ENCODE assay signal across 25 mouse cellular contexts in the genomic region with DNA sequence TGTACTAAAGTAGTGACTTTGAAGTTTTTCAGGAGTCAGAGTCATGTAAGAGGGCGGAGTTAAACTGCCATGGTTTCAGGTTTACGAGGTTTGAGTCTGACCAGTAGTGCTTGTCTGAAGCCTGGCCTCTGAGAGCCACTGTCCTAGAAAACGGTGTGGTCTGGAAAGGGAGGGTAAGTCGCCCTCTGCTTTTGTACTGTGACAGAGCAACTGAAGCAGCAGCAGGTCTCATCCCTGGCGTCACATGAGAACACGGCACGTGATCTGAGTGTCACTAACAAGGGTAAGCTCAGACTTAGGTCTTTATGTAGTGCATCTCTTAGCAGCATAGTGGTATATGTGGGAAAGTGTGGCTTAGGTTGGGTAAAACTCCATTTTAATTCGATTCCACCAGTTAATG. TPM values are rescaled to one million over a fixed set of nuclear protein-coding genes. Genes with fewer than 3 reads are reported as not detected.
DNase-seq lines count a peak whose midpoint lies in the region; ATAC-seq and TF ChIP-seq lines count a peak whose summit lies in the region.
"Had no signal": no experiment of that assay in that cellular context is flagged by ENCODE, and none has a peak within 500 bp of the region (broad histone marks: within the 10 kb centered on the region; RNA-seq: fewer than 3 reads in every experiment).

No protein-coding gene starts in this region.

- no peak overlapping the region for H3K4me3 ChIP-seq in kidney, postnatal 0 days (replicated peaks; ENCODE audit: low read depth, low read length)
- H3K4me3 ChIP-seq: forebrain, embryonic 13.5 days; heart, embryonic 10.5 days; hindbrain, embryonic 15.5 days; limb, embryonic 13.5 days had no signal

- H3K36me3 ChIP-seq in kidney, postnatal 0 days (ENCODE audit: insufficient read depth, low read length) = no peaks in the 10 kb centered on the region
- H3K36me3 ChIP-seq: heart, embryonic 10.5 days; hindbrain, embryonic 15.5 days; limb, embryonic 13.5 days had no signal

- no peak for TF ChIP-seq CTCF in kidney, postnatal 0 days (IDR thresholded peaks at IDR 0.05; ENCODE audit: low read depth)

- H3K9me3 ChIP-seq in kidney, postnatal 0 days (replicated peaks; ENCODE audit: low read length) = no peaks in the 10 kb centered on the region
- H3K9me3 ChIP-seq: forebrain, embryonic 13.5 days; heart, embryonic 10.5 days; hindbrain, embryonic 15.5 days; limb, embryonic 13.5 days had no signal

- no peaks in the 10 kb centered on the region for H3K4me1 ChIP-seq in kidney, postnatal 0 days (replicated peaks; ENCODE audit: insufficient read depth, low read length)
- H3K4me1 ChIP-seq: forebrain, embryonic 13.5 days; hindbrain, embryonic 15.5 days had no signal

- 0 out of 2 replicates have a peak, but pooled peaks have one; percentile 36 for ATAC-seq in kidney, postnatal 0 days (replicated peaks; ENCODE audit: low FRiP score, low read depth)
- ATAC-seq: forebrain, embryonic 13.5 days; intestine, embryonic 16.5 days had no signal

- H3K27me3 ChIP-seq in kidney, postnatal 0 days (ENCODE audit: insufficient read depth, low read length) = no peaks in the 10 kb centered on the region
- H3K27me3 ChIP-seq: forebrain, embryonic 13.5 days; hindbrain, embryonic 15.5 days; limb, embryonic 13.5 days had no signal

- no peak overlapping the region for H3K27ac ChIP-seq in kidney, postnatal 0 days
- H3K27ac ChIP-seq: forebrain, embryonic 13.5 days; hindbrain, embryonic 15.5 days; limb, embryonic 13.5 days; liver, embryonic 14.5 days; stomach, postnatal 0 days had no signal

- H3K4me2 ChIP-seq in kidney, postnatal 0 days (ENCODE audit: low read length) = no peak overlapping the region
- H3K4me2 ChIP-seq: forebrain, embryonic 13.5 days; hindbrain, embryonic 15.5 days; limb, embryonic 13.5 days had no signal

- DNase-seq in adrenal gland, postnatal 14 days = peak; percentile 26
- DNase-seq in adrenal gland, postnatal 4 days (ENCODE audit: low spot score in 2 of 2) = no peak
- DNase-seq in kidney, postnatal 0 days (ENCODE audit: low spot score) = peak; percentile 59
- no peak for DNase-seq in kidney, adult 18-20 months
- peak; percentile 49 for DNase-seq in 416B (ENCODE audit: low read depth)
- peak; percentile 19 for DNase-seq in embryo, embryonic 11 days
- DNase-seq in frontal cortex, postnatal 10 days (ENCODE audit: low spot score in 2 of 2) = no peak
- DNase-seq in layer of hippocampus, adult 9-10 months (ENCODE audit: low spot score) = no peak
- DNase-seq: gastrocnemius, postnatal 36 days; heart, postnatal 36 days; kidney, postnatal 14 days; lung, postnatal 14 days; right cerebral cortex, postnatal 25 days; thymus, postnatal 25 days had no signal

- H3K9ac ChIP-seq in kidney, postnatal 0 days (ENCODE audit: low read depth, low read length) = no peak overlapping the region
- H3K9ac ChIP-seq: forebrain, embryonic 13.5 days; hindbrain, embryonic 15.5 days; limb, embryonic 13.5 days; liver, embryonic 14.5 days had no signal

- 24% methylated on average over 8 of the region's 8 CpGs for WGBS in kidney, postnatal 0 days

RNA-seq across cellular contexts. Expression of a gene that starts 24.2 kb away (rescaled TPM):
- total RNA-seq in adrenal gland, postnatal 14 days (2021) = not detected in 2 replicates
- not detected for total RNA-seq in adrenal gland, postnatal 4 days (2021)
- polyA plus RNA-seq in kidney, postnatal 0 days (2015; fragmentation: Nextera tagmentation; extraction: Ambion mirVana) = not detected in 2 replicates
- total RNA-seq: adrenal gland, postnatal 36 days; gastrocnemius, postnatal 36 days; heart, postnatal 36 days; layer of hippocampus, postnatal 25 days; midbrain, postnatal 0 days had no signal
- polyA plus RNA-seq: forebrain, embryonic 13.5 days; heart, embryonic 10.5 days; hindbrain, embryonic 15.5 days; intestine, embryonic 16.5 days; limb, embryonic 13.5 days; liver, embryonic 14.5 days; midbrain, postnatal 0 days; neural tube, embryonic 11.5 days; stomach, postnatal 0 days had no signal

RNA-seq across cellular contexts. Expression of a gene that starts 26.4 kb away (rescaled TPM):
- total RNA-seq in adrenal gland, postnatal 14 days (2021) = 44.4 and 45.3 TPM in 2 replicates
- total RNA-seq in adrenal gland, postnatal 4 days (2021) = 10 to 100 TPM; 39.7 to 47.5 TPM
- 146 TPM in 2 replicates for polyA plus RNA-seq in kidney, postnatal 0 days (2015; fragmentation: Nextera tagmentation; extraction: Ambion mirVana)

RNA-seq across cellular contexts. Expression of a gene that starts 49.7 kb away (rescaled TPM):
- total RNA-seq in adrenal gland, postnatal 14 days (2021) = 23.7 and 27.7 TPM in 2 replicates
- 10 to 100 TPM; 29.1 to 33.1 TPM for total RNA-seq in adrenal gland, postnatal 4 days (2021)
- polyA plus RNA-seq in kidney, postnatal 0 days (2015; fragmentation: Nextera tagmentation; extraction: Ambion mirVana) = 19.8 and 21.0 TPM in 2 replicates

Comparison
In these comparisons a context has a peak if more than half of its experiments do, and no peak if none do; other contexts are left out.
1. DNase-seq: peak in adrenal gland, postnatal 14 days (single experiment), kidney, postnatal 0 days (single experiment), 416B (single experiment) and embryo, embryonic 11 days (single experiment); none in adrenal gland, postnatal 4 days (0 of 2), kidney, adult 18-20 months (single experiment), frontal cortex, postnatal 10 days (0 of 2) and layer of hippocampus, adult 9-10 months (single experiment).